8 mouse cellular contexts compared by ENCODE assay signal in the genomic region with DNA sequence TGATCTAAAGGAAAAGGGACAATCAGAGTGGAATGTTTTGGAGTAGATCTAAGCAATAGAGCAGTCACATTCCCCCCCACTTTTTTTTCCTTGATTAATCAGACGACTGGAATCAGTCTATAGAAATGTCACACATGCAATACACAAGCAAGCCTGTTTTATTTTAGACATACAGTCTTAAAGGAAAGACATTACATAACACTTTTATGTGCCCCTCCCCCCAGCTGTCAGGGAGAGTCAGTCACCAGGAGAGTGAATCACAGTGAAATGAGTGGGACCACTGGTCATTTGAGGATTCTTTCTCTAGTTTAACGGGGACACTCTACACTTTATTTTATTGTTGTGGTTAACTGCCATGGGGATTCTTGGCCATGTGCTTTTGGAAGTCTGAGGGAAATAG. TPM values are rescaled to one million over a fixed set of nuclear protein-coding genes. Genes with fewer than 3 reads are reported as not detected.
DNase-seq lines count a peak whose midpoint lies in the region; ATAC-seq lines count a peak whose summit lies in the region.

No protein-coding gene starts in this region.

- ATAC-seq in heart, embryonic 14.5 days (ENCODE audit: insufficient number of reproducible peaks, insufficient read depth, low FRiP score, low read depth), result no peak
- ATAC-seq in embryonic facial prominence, embryonic 13.5 days (ENCODE audit: insufficient number of reproducible peaks, insufficient read depth, low FRiP score, low TSS enrichment, low read depth), result no peak
- no peak for ATAC-seq in kidney, embryonic 15.5 days (replicated peaks; ENCODE audit: low FRiP score)
- no peak for ATAC-seq in midbrain, embryonic 15.5 days (replicated peaks)
- no peak for ATAC-seq in activated CD4-positive, CD25-positive, alpha-beta regulatory T cell, adult 4 months

- 40% methylated on average over 2 of the region's 2 CpGs for WGBS in heart, embryonic 14.5 days
- WGBS in embryonic facial prominence, embryonic 13.5 days, result 11% methylated on average over 2 of the region's 2 CpGs
- 11% methylated on average over 2 of the region's 2 CpGs for WGBS in kidney, embryonic 15.5 days
- WGBS in midbrain, embryonic 15.5 days, result 20% methylated on average over 2 of the region's 2 CpGs

- H3K27ac ChIP-seq in heart, embryonic 14.5 days (replicated peaks in 1 of 2; ENCODE audit: control insufficient read depth in 1 of 2, insufficient read depth in 1 of 2, low read depth in 2 of 2, low read length in 2 of 2), result no peak overlapping the region
- no peak overlapping the region for H3K27ac ChIP-seq in embryonic facial prominence, embryonic 13.5 days
- H3K27ac ChIP-seq in kidney, embryonic 15.5 days, result no peak overlapping the region
- no peak overlapping the region for H3K27ac ChIP-seq in midbrain, embryonic 15.5 days

- DNase-seq in heart, adult 11 months, result no peak
- DNase-seq in T-cell, adult 2 months (ENCODE audit: low spot score), result no peak
- DNase-seq in gastrocnemius, adult 8-10 months (ENCODE audit: low spot score in 2 of 2), result no peak

- no peaks in the 10 kb centered on the region for H3K36me3 ChIP-seq in heart, embryonic 14.5 days (ENCODE audit: control insufficient read depth, insufficient read depth, low read length)
- peaks cover 4% of the 10 kb centered on the region; the same call in 1 of the 2 replicates for H3K36me3 ChIP-seq in embryonic facial prominence, embryonic 13.5 days
- H3K36me3 ChIP-seq in kidney, embryonic 15.5 days, result peaks cover 9% of the 10 kb centered on the region; the same call in 1 of the 2 replicates
- no peaks in the 10 kb centered on the region for H3K36me3 ChIP-seq in midbrain, embryonic 15.5 days (replicated peaks)

- peak overlapping the region in 1 of 2 experiments; percentile 8; a peak in 1 of 4 replicates for H3K4me3 ChIP-seq in heart, embryonic 14.5 days (ENCODE audit: control insufficient read depth in 1 of 2, insufficient read depth in 1 of 2, low read depth in 1 of 2, low read length in 2 of 2)
- peak overlapping the region; percentile 79 for H3K4me3 ChIP-seq in embryonic facial prominence, embryonic 13.5 days
- H3K4me3 ChIP-seq in kidney, embryonic 15.5 days (replicated peaks), result peak overlapping the region; percentile 85
- peak overlapping the region; percentile 66; the same call in 1 of the 2 replicates for H3K4me3 ChIP-seq in midbrain, embryonic 15.5 days

- no peak overlapping the region for H3K9ac ChIP-seq in heart, embryonic 14.5 days (ENCODE audit: low read length)
- H3K9ac ChIP-seq in embryonic facial prominence, embryonic 13.5 days, result no peak overlapping the region
- no peak overlapping the region for H3K9ac ChIP-seq in kidney, embryonic 15.5 days
- H3K9ac ChIP-seq in midbrain, embryonic 15.5 days, result no peak overlapping the region

- H3K4me1 ChIP-seq in heart, embryonic 14.5 days (ENCODE audit: control insufficient read depth in 2 of 2, insufficient read depth in 2 of 2, low read length in 2 of 2), result peaks cover 0 to 8% of the 10 kb centered on the region in 2 experiments; a peak in 1 of 4 replicates
- peaks cover 11% of the 10 kb centered on the region; the same call in 1 of the 2 replicates for H3K4me1 ChIP-seq in embryonic facial prominence, embryonic 13.5 days
- peaks cover 25% of the 10 kb centered on the region for H3K4me1 ChIP-seq in kidney, embryonic 15.5 days
- H3K4me1 ChIP-seq in midbrain, embryonic 15.5 days, result peaks cover 13% of the 10 kb centered on the region; the same call in 1 of the 2 replicates

- H3K9me3 ChIP-seq in heart, embryonic 14.5 days (ENCODE audit: control insufficient read depth, low read length), result no peaks in the 10 kb centered on the region
- no peaks in the 10 kb centered on the region for H3K9me3 ChIP-seq in embryonic facial prominence, embryonic 13.5 days
- no peaks in the 10 kb centered on the region for H3K9me3 ChIP-seq in kidney, embryonic 15.5 days (replicated peaks)
- no peaks in the 10 kb centered on the region for H3K9me3 ChIP-seq in midbrain, embryonic 15.5 days

- peaks cover 6% of the 10 kb centered on the region for H3K27me3 ChIP-seq in heart, embryonic 14.5 days (ENCODE audit: control insufficient read depth, insufficient read depth, low read length)
- H3K27me3 ChIP-seq in embryonic facial prominence, embryonic 13.5 days, result peaks cover 12% of the 10 kb centered on the region; the same call in 1 of the 2 replicates
- H3K27me3 ChIP-seq in kidney, embryonic 15.5 days, result 0 out of 2 replicates have a peak, but pooled peaks cover 7% of the 10 kb centered on the region
- H3K27me3 ChIP-seq in midbrain, embryonic 15.5 days (replicated peaks), result peaks cover 8% of the 10 kb centered on the region; the same call in 1 of the 2 replicates

- peak overlapping the region; percentile 95 for H3K4me2 ChIP-seq in heart, embryonic 14.5 days (ENCODE audit: low read length)
- peak overlapping the region; percentile 87 for H3K4me2 ChIP-seq in embryonic facial prominence, embryonic 13.5 days
- H3K4me2 ChIP-seq in kidney, embryonic 15.5 days, result peak overlapping the region; percentile 90
- peak overlapping the region; percentile 84 for H3K4me2 ChIP-seq in midbrain, embryonic 15.5 days

RNA-seq across cellular contexts. Expression of gene Arhgef26, which starts 2.7 kb away (rescaled TPM):
- polyA plus RNA-seq in heart, embryonic 14.5 days (2014; fragmentation: Nextera tagmentation; extraction: Ambion mirVana), result 3.2 and 4.1 TPM in 2 replicates
- polyA plus RNA-seq in embryonic facial prominence, embryonic 13.5 days (2015; fragmentation: Nextera tagmentation; extraction: Ambion mirVana), result 14.4 and 17.9 TPM in 2 replicates
- 14.1 and 14.8 TPM in 2 replicates for polyA plus RNA-seq in kidney, embryonic 15.5 days (2015; fragmentation: Nextera tagmentation; extraction: Ambion mirVana)
- polyA plus RNA-seq in midbrain, embryonic 15.5 days (2015; fragmentation: Nextera tagmentation; extraction: Ambion mirVana), result 9.2 and 11.7 TPM in 2 replicates
- polyA plus RNA-seq in activated CD4-positive, CD25-positive, alpha-beta regulatory T cell, adult 4 months (2017; shearing (Covaris generic)), result under 1 TPM; 0.08 to 0.53 TPM
- total RNA-seq in gastrocnemius, adult 8-10 months (2022), result 1 to 10 TPM in 1 of 4 experiments, under 1 TPM in 3; 0.27 to 1.1 (median 0.65) TPM
